Mouse (Mus musculus) cortical plate, adult 2 months (tissue): ENCODE results near the gene Igfals.

ENCODE experiments used
- CTCF ChIP-seq: fragments of 200-500 bp; IDR thresholded peaks from 2 replicates; pipeline ENCODE4 v1.5.1; 2011; ENCODE audit warnings: mild to moderate bottlenecking, control low read depth, low read length; ENCODE audit not compliant: insufficient read depth; ENCODE audit errors: extremely low read depth
- POLR2A ChIP-seq: fragments of 200-500 bp; IDR thresholded peaks from 2 replicates; pipeline ENCODE4 v1.6.1; 2011; ENCODE audit warnings: mild to moderate bottlenecking, low read length, control low read depth; ENCODE audit not compliant: insufficient read depth; ENCODE audit errors: extremely low read depth

DNA sequence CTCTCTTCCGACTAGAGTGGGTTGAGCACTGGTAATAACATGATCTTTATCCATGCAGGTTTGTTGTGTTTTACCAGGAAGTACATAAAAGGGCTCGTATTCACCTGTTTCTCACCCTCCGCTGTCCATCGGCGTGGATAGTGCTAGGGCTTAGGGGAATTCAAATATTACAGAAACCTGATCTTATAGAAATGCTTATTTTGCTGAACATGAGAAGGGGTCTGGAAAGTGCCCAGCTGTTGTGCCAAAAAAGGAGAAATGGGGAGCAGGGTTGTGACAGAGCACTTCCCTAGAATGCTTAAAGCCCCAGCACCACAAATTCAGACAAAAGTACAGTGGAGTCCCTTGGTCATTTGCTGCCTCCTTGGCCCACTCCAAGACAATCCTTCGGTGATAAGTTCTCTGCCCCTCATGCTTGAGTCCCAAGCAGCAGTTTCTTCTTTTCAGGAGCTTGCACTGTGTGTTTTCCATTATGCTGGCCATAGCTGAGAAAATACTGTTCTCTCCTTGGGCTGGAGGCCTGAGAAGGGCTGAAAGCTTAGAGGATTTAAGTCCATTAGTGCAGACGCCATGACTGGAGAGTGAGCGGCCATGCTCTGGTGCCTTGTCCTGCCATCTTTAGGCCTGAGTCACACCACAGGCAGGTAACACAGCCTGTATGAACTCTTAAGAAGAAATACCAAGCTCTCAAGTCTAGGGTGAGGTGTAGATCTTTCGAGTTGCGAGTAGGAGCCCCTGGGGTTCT lies 14.2 kb upstream of the Igfals start:
- TF ChIP-seq CTCF (no peak), POLR2A (no peak)
